15 mouse cellular contexts compared by ENCODE assay signal in genomic region chr6:136244895-136245294, GRCm38 (mm10).
"Had no signal": no experiment of that assay in that cellular context is flagged by ENCODE, and none has a peak within 500 bp of the region (broad histone marks: within the 10 kb centered on the region; RNA-seq: fewer than 3 reads in every experiment).

No protein-coding gene starts in this region.

- H3K27ac ChIP-seq: intestine, embryonic 15.5 days; liver, embryonic 13.5 days; midbrain, embryonic 12.5 days; midbrain, embryonic 15.5 days; neural tube, embryonic 12.5 days; neural tube, embryonic 15.5 days had no signal

- DNase-seq: kidney, adult 18-20 months; kidney, adult 9 months; kidney, postnatal 14 days; kidney, postnatal 4 days; liver, embryonic 13.5 days; lung, adult 2 months; lung, postnatal 14 days; lung, postnatal 4 days; thymus, adult 18-20 months; thymus, postnatal 36 days had no signal

- H3K4me1 ChIP-seq: intestine, embryonic 15.5 days; liver, embryonic 13.5 days; neural tube, embryonic 12.5 days had no signal

- H3K9me3 ChIP-seq: intestine, embryonic 15.5 days; liver, embryonic 13.5 days; midbrain, embryonic 12.5 days; midbrain, embryonic 15.5 days; neural tube, embryonic 12.5 days; neural tube, embryonic 15.5 days had no signal

- H3K36me3 ChIP-seq: intestine, embryonic 15.5 days; liver, embryonic 13.5 days; midbrain, embryonic 12.5 days; midbrain, embryonic 15.5 days; neural tube, embryonic 12.5 days; neural tube, embryonic 15.5 days had no signal

- ATAC-seq: intestine, embryonic 15.5 days; midbrain, embryonic 15.5 days had no signal

- H3K27me3 ChIP-seq: intestine, embryonic 15.5 days; liver, embryonic 13.5 days; midbrain, embryonic 15.5 days; neural tube, embryonic 12.5 days; neural tube, embryonic 15.5 days had no signal

- H3K4me3 ChIP-seq: intestine, embryonic 15.5 days; liver, embryonic 13.5 days; midbrain, embryonic 12.5 days; midbrain, embryonic 15.5 days; neural tube, embryonic 12.5 days; neural tube, embryonic 15.5 days had no signal
